Mouse (Mus musculus) hindbrain, embryonic 11.5 days (tissue): ENCODE results near the gene Creb5. TPM values are rescaled to one million over a fixed set of nuclear protein-coding genes. Genes with fewer than 3 reads are reported as not detected.

Source experiments
- ATAC-seq: fragments of 200-750 bp; cut with Nextera tagmentation; 2 replicates; pipeline ENCODE4 v1.8.0; 2017; ENCODE audit warnings: mild to moderate bottlenecking, moderate TSS enrichment, moderate library complexity; ENCODE audit not compliant: low FRiP score
- DNase-seq: peaks from one replicate; pipeline ENCODE4 v3.0.0-alpha.2; 2015; ENCODE audit warnings: low spot score
- H3K27ac ChIP-seq: fragments of 300-500 bp; sonication (generic); 2 replicates; pipeline ENCODE4 v1.5.1; 2014; ENCODE audit warnings: mild to moderate bottlenecking, low read depth, low read length
- H3K27me3 ChIP-seq: fragments of 300-500 bp; sonication (generic); 2 replicates; pipeline ENCODE4 v1.6.1; 2014; ENCODE audit warnings: mild to moderate bottlenecking, low read length, moderate library complexity, mixed read lengths; ENCODE audit not compliant: control insufficient read depth, insufficient read depth
- H3K36me3 ChIP-seq: fragments of 300-500 bp; sonication (generic); 2 replicates; pipeline ENCODE4 v1.6.1; 2014; ENCODE audit warnings: mild to moderate bottlenecking, low read length, moderate library complexity, mixed read lengths; ENCODE audit not compliant: control insufficient read depth, insufficient read depth
- H3K4me1 ChIP-seq: fragments of 300-500 bp; sonication (generic); replicated peaks from 2 replicates; pipeline ENCODE4 v1.6.1; 2014; ENCODE audit warnings: low read length, mixed read lengths; ENCODE audit not compliant: control insufficient read depth, insufficient read depth
- H3K4me2 ChIP-seq: fragments of 300-500 bp; sonication (generic); replicated peaks from 2 replicates; pipeline ENCODE4 v1.6.1; 2014; ENCODE audit warnings: mild to moderate bottlenecking, low read depth, low read length
- H3K4me3 ChIP-seq: fragments of 300-500 bp; sonication (generic); 2 replicates; pipeline ENCODE4 v1.5.1; 2014; ENCODE audit warnings: low read depth, low read length
- H3K9ac ChIP-seq: fragments of 300-500 bp; sonication (generic); 2 replicates; pipeline ENCODE4 v1.6.1; 2014; ENCODE audit warnings: low read depth, low read length
- H3K9me3 ChIP-seq: fragments of 300-500 bp; sonication (generic); 2 replicates; pipeline ENCODE4 v1.6.1; 2016; ENCODE audit warnings: low read length; ENCODE audit not compliant: control insufficient read depth
- WGBS: fragments of 180-500 bp; shearing (Covaris S2); extraction: QIAGEN DNeasy Blood & Tissue Kit; methylation state at CpG from one replicate; pipeline ENCODE4 v1.1.7; 2014; 5-methylcytosine and 5-hydroxymethylcytosine counted together
- polyA plus RNA-seq: library from polyadenylated mRNA; unstranded; fragments of >200 nt; fragmentation: Nextera tagmentation; extraction: Ambion mirVana; gene quantifications from 2 replicates; pipeline ENCODE4 v1.2.1, GENCODE M21; 2014

Creb5 gene
- polyA plus RNA-seq, 1 experiment from 2014 or later = 5.5 TPM

- Histone ChIP-seq H3K36me3 (no peaks in the 10 kb centered on the region), H3K9ac (no peak overlapping the region), H3K4me1 (no peaks in the 10 kb centered on the region), H3K27me3 (no peaks in the 10 kb centered on the region), H3K9me3 (no peaks in the 10 kb centered on the region), H3K4me2 (no peak overlapping the region), H3K4me3 (no peak overlapping the region), H3K27ac (no peak overlapping the region)
- WGBS = 93% methylated on average over 11 of the region's 11 CpGs
- DNase-seq = no peak
- ATAC-seq = no peak
Observed at GRCm38 (mm10) chr6:53445862-53446460, 158.9 kb downstream of the Creb5 start.

GRCm38 (mm10) chr6:53447479-53447878 lies 160.4 kb downstream of the Creb5 start:
- Histone ChIP-seq H3K4me1 (no peaks in the 10 kb centered on the region), H3K27ac (no peak overlapping the region), H3K27me3 (no peaks in the 10 kb centered on the region), H3K36me3 (no peaks in the 10 kb centered on the region), H3K9ac (no peak overlapping the region), H3K9me3 (no peaks in the 10 kb centered on the region), H3K4me2 (no peak overlapping the region), H3K4me3 (no peak overlapping the region)
- 93% methylated on average over 9 of the region's 9 CpGs for WGBS
- ATAC-seq (no peak), DNase-seq (no peak)

- H3K9ac ChIP-seq = no peak overlapping the region
- DNase-seq (no peak), ATAC-seq (no peak)
- WGBS = 89% methylated on average over 9 of the region's 9 CpGs
- H3K36me3 ChIP-seq = no peaks in the 10 kb centered on the region
- no peak overlapping the region for H3K4me3 ChIP-seq
- no peaks in the 10 kb centered on the region for H3K4me1 ChIP-seq
- no peaks in the 10 kb centered on the region for H3K9me3 ChIP-seq
- no peak overlapping the region for H3K4me2 ChIP-seq
- no peak overlapping the region for H3K27ac ChIP-seq
- H3K27me3 ChIP-seq = no peaks in the 10 kb centered on the region
Observed at GRCm38 (mm10) chr6:53448317-53448870, 161.3 kb downstream of the Creb5 start.

- no peak overlapping the region for H3K27ac ChIP-seq
- WGBS = 64% methylated on average over 9 of the region's 9 CpGs
- no peak for DNase-seq
- no peaks in the 10 kb centered on the region for H3K27me3 ChIP-seq
- H3K4me2 ChIP-seq = no peak overlapping the region
- H3K4me1 ChIP-seq = no peaks in the 10 kb centered on the region
- no peak for ATAC-seq
- no peak overlapping the region for H3K4me3 ChIP-seq
- no peaks in the 10 kb centered on the region for H3K36me3 ChIP-seq
- no peaks in the 10 kb centered on the region for H3K9me3 ChIP-seq
- H3K9ac ChIP-seq = no peak overlapping the region
Observed at GRCm38 (mm10) chr6:53449437-53450173, 162.5 kb downstream of the Creb5 start.

- H3K36me3 ChIP-seq = no peaks in the 10 kb centered on the region
- no peak for ATAC-seq
- no peak for DNase-seq
- no peaks in the 10 kb centered on the region for H3K9me3 ChIP-seq
- no peaks in the 10 kb centered on the region for H3K27me3 ChIP-seq
- H3K9ac ChIP-seq = no peak overlapping the region
- H3K27ac ChIP-seq = no peak overlapping the region
- no peak overlapping the region for H3K4me3 ChIP-seq
- 56% methylated on average over 3 of the region's 3 CpGs for WGBS
- H3K4me2 ChIP-seq = no peak overlapping the region
- no peaks in the 10 kb centered on the region for H3K4me1 ChIP-seq
Observed at GRCm38 (mm10) chr6:53450494-53450893, 163.4 kb downstream of the Creb5 start.

GRCm38 (mm10) chr6:53452240-53452639 lies 165.2 kb downstream of the Creb5 start:
- DNase-seq (no peak), ATAC-seq (no peak)
- no peaks in the 10 kb centered on the region for H3K9me3 ChIP-seq
- 66% methylated on average over 6 of the region's 6 CpGs for WGBS
- H3K4me3 ChIP-seq = no peak overlapping the region
- no peaks in the 10 kb centered on the region for H3K36me3 ChIP-seq
- H3K9ac ChIP-seq = no peak overlapping the region
- no peaks in the 10 kb centered on the region for H3K27me3 ChIP-seq
- no peak overlapping the region for H3K27ac ChIP-seq
- no peaks in the 10 kb centered on the region for H3K4me1 ChIP-seq
- no peak overlapping the region for H3K4me2 ChIP-seq

- Histone ChIP-seq H3K36me3 (no peaks in the 10 kb centered on the region), H3K27ac (no peak overlapping the region), H3K9me3 (no peaks in the 10 kb centered on the region), H3K4me3 (no peak overlapping the region), H3K27me3 (no peaks in the 10 kb centered on the region), H3K4me1 (no peaks in the 10 kb centered on the region), H3K4me2 (no peak overlapping the region), H3K9ac (no peak overlapping the region)
- 74% methylated on average over 4 of the region's 4 CpGs for WGBS
- DNase-seq = no peak
- ATAC-seq = no peak
Observed at GRCm38 (mm10) chr6:53455442-53455841, 168.4 kb downstream of the Creb5 start.

- no peak overlapping the region for H3K27ac ChIP-seq
- 94% methylated on average over 5 of the region's 5 CpGs for WGBS
- no peak overlapping the region for H3K4me2 ChIP-seq
- ATAC-seq (no peak), DNase-seq (no peak)
- no peaks in the 10 kb centered on the region for H3K4me1 ChIP-seq
- no peaks in the 10 kb centered on the region for H3K36me3 ChIP-seq
- H3K4me3 ChIP-seq = no peak overlapping the region
- no peaks in the 10 kb centered on the region for H3K9me3 ChIP-seq
- no peak overlapping the region for H3K9ac ChIP-seq
- H3K27me3 ChIP-seq = no peaks in the 10 kb centered on the region
Observed at GRCm38 (mm10) chr6:53456111-53456510, 169.0 kb downstream of the Creb5 start.
